Mouse (Mus musculus) stomach, embryonic 15.5 days (tissue): ENCODE measurements at regions not wholly inside any gene's neighbourhood (a gene's known extent, or its start where the extent isn't known, plus 50 kb on each side); places are given as distances from the start of the nearest gene placed in this dataset.

ENCODE experiments used
- ATAC-seq: fragments of 200-750 bp; cut with Nextera tagmentation; 2 replicates; pipeline ENCODE4 v1.8.0; 2017; ENCODE audit warnings: low read depth, moderate number of reproducible peaks, moderate TSS enrichment; ENCODE audit not compliant: insufficient read depth, low FRiP score
- H3K27ac ChIP-seq: fragments of 300-500 bp; sonication (generic); 2 replicates; pipeline ENCODE4 v1.5.1; 2015; ENCODE audit warnings: mild to moderate bottlenecking, inconsistent platforms
- H3K27me3 ChIP-seq: fragments of 300-500 bp; sonication (generic); replicated peaks from 2 replicates; pipeline ENCODE4 v1.6.1; 2015; ENCODE audit warnings: inconsistent platforms
- H3K36me3 ChIP-seq: fragments of 300-500 bp; sonication (generic); 2 replicates; pipeline ENCODE4 v1.6.1; 2015; ENCODE audit warnings: inconsistent platforms
- H3K4me1 ChIP-seq: fragments of 300-500 bp; sonication (generic); 2 replicates; pipeline ENCODE4 v1.6.1; 2015; ENCODE audit warnings: inconsistent platforms
- H3K4me2 ChIP-seq: fragments of 300-500 bp; sonication (generic); 2 replicates; pipeline ENCODE4 v1.6.1; 2015; ENCODE audit warnings: mild to moderate bottlenecking, inconsistent platforms
- H3K4me3 ChIP-seq: fragments of 300-500 bp; sonication (generic); replicated peaks from 2 replicates; pipeline ENCODE4 v1.5.1; 2015; ENCODE audit warnings: inconsistent platforms
- H3K9ac ChIP-seq: fragments of 300-500 bp; sonication (generic); 2 replicates; pipeline ENCODE4 v1.6.1; 2015; ENCODE audit warnings: inconsistent platforms
- H3K9me3 ChIP-seq: fragments of 300-500 bp; sonication (generic); 2 replicates; pipeline ENCODE4 v1.6.1; 2016; ENCODE audit warnings: inconsistent platforms
- WGBS: fragments of 180-500 bp; shearing (Covaris S2); methylation state at CpG from one replicate; pipeline ENCODE4 v1.1.7; 2015; 5-methylcytosine and 5-hydroxymethylcytosine counted together

GRCm38 (mm10) chr3:153077846-153078703 lies 96.0 kb upstream of the St6galnac5 start:
- 64% methylated on average over 14 of the region's 14 CpGs for WGBS
- H3K36me3 ChIP-seq, result no peaks in the 10 kb centered on the region
- H3K27me3 ChIP-seq, result no peaks in the 10 kb centered on the region
- no peak overlapping the region for H3K4me2 ChIP-seq
- H3K4me1 ChIP-seq, result no peaks in the 10 kb centered on the region
- H3K4me3 ChIP-seq, result no peak overlapping the region
- H3K9me3 ChIP-seq, result no peaks in the 10 kb centered on the region
- no peak for ATAC-seq
- H3K27ac ChIP-seq, result no peak overlapping the region
- no peak overlapping the region for H3K9ac ChIP-seq

- ATAC-seq, result no peak
- Histone ChIP-seq H3K27me3 (no peaks in the 10 kb centered on the region), H3K27ac (no peak overlapping the region), H3K4me1 (no peaks in the 10 kb centered on the region), H3K36me3 (no peaks in the 10 kb centered on the region), H3K4me2 (no peak overlapping the region), H3K9me3 (no peaks in the 10 kb centered on the region), H3K4me3 (no peak overlapping the region), H3K9ac (no peak overlapping the region)
- WGBS, result 67% methylated on average over 10 of the region's 10 CpGs
Measured at GRCm38 (mm10) chr3:153072200-153072919, 90.3 kb upstream of the St6galnac5 start.

- no peak for ATAC-seq
- no peaks in the 10 kb centered on the region for H3K27me3 ChIP-seq
- whole genome bisulfite sequencing, result 82% methylated on average over 8 of the region's 8 CpGs
- no peak overlapping the region for H3K4me3 ChIP-seq
- H3K4me2 ChIP-seq, result no peak overlapping the region
- no peak overlapping the region for H3K9ac ChIP-seq
- no peaks in the 10 kb centered on the region for H3K4me1 ChIP-seq
- H3K36me3 ChIP-seq, result no peaks in the 10 kb centered on the region
- no peak overlapping the region for H3K27ac ChIP-seq
- H3K9me3 ChIP-seq, result no peaks in the 10 kb centered on the region
Measured at GRCm38 (mm10) chr3:153071549-153071948, 89.5 kb upstream of the St6galnac5 start.

GRCm38 (mm10) chr3:153071123-153071522 lies 89.1 kb upstream of the St6galnac5 start:
- Histone ChIP-seq H3K9me3 (no peaks in the 10 kb centered on the region), H3K27ac (no peak overlapping the region), H3K4me1 (no peaks in the 10 kb centered on the region), H3K9ac (no peak overlapping the region), H3K27me3 (no peaks in the 10 kb centered on the region), H3K4me2 (no peak overlapping the region), H3K36me3 (no peaks in the 10 kb centered on the region), H3K4me3 (no peak overlapping the region)
- ATAC-seq, result no peak
- WGBS, result 73% methylated on average over 3 of the region's 3 CpGs

GRCm38 (mm10) chr3:153065890-153066289 lies 83.8 kb upstream of the St6galnac5 start:
- WGBS, result 71% methylated on average over 3 of the region's 3 CpGs
- no peaks in the 10 kb centered on the region for H3K27me3 ChIP-seq
- H3K4me3 ChIP-seq, result no peak overlapping the region
- no peak for ATAC-seq
- no peaks in the 10 kb centered on the region for H3K4me1 ChIP-seq
- no peaks in the 10 kb centered on the region for H3K36me3 ChIP-seq
- no peak overlapping the region for H3K27ac ChIP-seq
- H3K9ac ChIP-seq, result no peak overlapping the region
- no peak overlapping the region for H3K4me2 ChIP-seq
- H3K9me3 ChIP-seq, result no peaks in the 10 kb centered on the region

GRCm38 (mm10) chr3:153053163-153053562 lies 71.1 kb upstream of the St6galnac5 start:
- Histone ChIP-seq H3K4me2 (no peak overlapping the region), H3K27me3 (no peaks in the 10 kb centered on the region), H3K36me3 (no peaks in the 10 kb centered on the region), H3K4me3 (no peak overlapping the region), H3K4me1 (no peaks in the 10 kb centered on the region), H3K9me3 (no peaks in the 10 kb centered on the region), H3K9ac (no peak overlapping the region), H3K27ac (no peak overlapping the region)
- ATAC-seq, result no peak
- 92% methylated on average over 3 of the region's 3 CpGs for WGBS

GRCm38 (mm10) chr3:153051566-153051965 lies 69.5 kb upstream of the St6galnac5 start:
- Histone ChIP-seq H3K4me3 (no peak overlapping the region), H3K36me3 (no peaks in the 10 kb centered on the region), H3K4me2 (no peak overlapping the region), H3K27ac (no peak overlapping the region), H3K27me3 (no peaks in the 10 kb centered on the region), H3K9me3 (no peaks in the 10 kb centered on the region), H3K4me1 (no peaks in the 10 kb centered on the region), H3K9ac (no peak overlapping the region)
- no peak for ATAC-seq

GRCm38 (mm10) chr3:153045328-153045727 lies 63.3 kb upstream of the St6galnac5 start:
- Histone ChIP-seq H3K4me1 (no peaks in the 10 kb centered on the region), H3K9me3 (no peaks in the 10 kb centered on the region), H3K36me3 (no peaks in the 10 kb centered on the region), H3K27me3 (no peaks in the 10 kb centered on the region), H3K27ac (no peak overlapping the region), H3K4me2 (no peak overlapping the region), H3K4me3 (no peak overlapping the region), H3K9ac (no peak overlapping the region)
- 82% methylated on average over 2 of the region's 2 CpGs for WGBS
- ATAC-seq, result no peak

GRCm38 (mm10) chr3:153033980-153034379 lies 51.9 kb upstream of the St6galnac5 start:
- no peak overlapping the region for H3K4me2 ChIP-seq
- no peak overlapping the region for H3K27ac ChIP-seq
- H3K9ac ChIP-seq, result no peak overlapping the region
- no peak overlapping the region for H3K4me3 ChIP-seq
- no peaks in the 10 kb centered on the region for H3K9me3 ChIP-seq
- ATAC-seq, result no peak
- no peaks in the 10 kb centered on the region for H3K4me1 ChIP-seq
- H3K27me3 ChIP-seq, result no peaks in the 10 kb centered on the region
- 86% methylated on average over 6 of the region's 6 CpGs for WGBS
- H3K36me3 ChIP-seq, result no peaks in the 10 kb centered on the region
